Mouse (Mus musculus) limb, embryonic 11.5 days (tissue): ENCODE measurements around the gene Mfng. TPM values are rescaled to one million over a fixed set of nuclear protein-coding genes. Genes with fewer than 3 reads are reported as not detected.

Source experiments
- ATAC-seq: fragments of 200-750 bp; cut with Nextera tagmentation; 2 replicates; pipeline ENCODE4 v1.8.0; 2017; ENCODE audit warnings: low read depth; ENCODE audit not compliant: insufficient number of reproducible peaks, low FRiP score, low TSS enrichment
- DNase-seq: peaks from one replicate; pipeline ENCODE4 v3.0.0-alpha.2; 2015; ENCODE audit warnings: low spot score
- H3K27ac ChIP-seq: fragments of 300-500 bp; sonication (generic); replicated peaks from 2 replicates; pipeline ENCODE4 v1.5.1; 2014; ENCODE audit warnings: low read depth, mild to moderate bottlenecking, low read length
- H3K27me3 ChIP-seq: fragments of 300-500 bp; sonication (generic); 2 replicates; pipeline ENCODE4 v1.6.1; 2014; ENCODE audit warnings: mild to moderate bottlenecking, low read length, mixed read lengths; ENCODE audit not compliant: control insufficient read depth, insufficient read depth
- H3K36me3 ChIP-seq: fragments of 300-500 bp; sonication (generic); 2 replicates; pipeline ENCODE4 v1.6.1; 2014; ENCODE audit warnings: mild to moderate bottlenecking, low read length, moderate library complexity, mixed read lengths; ENCODE audit not compliant: control insufficient read depth, insufficient read depth
- H3K4me1 ChIP-seq: fragments of 300-500 bp; sonication (generic); 2 replicates; pipeline ENCODE4 v1.6.1; 2014; ENCODE audit warnings: low read length, mixed read lengths; ENCODE audit not compliant: control insufficient read depth, insufficient read depth
- H3K4me2 ChIP-seq: fragments of 300-500 bp; sonication (generic); 2 replicates; pipeline ENCODE4 v1.6.1; 2014; ENCODE audit warnings: low read depth, mild to moderate bottlenecking, moderate library complexity; ENCODE audit not compliant: severe bottlenecking
- H3K4me3 ChIP-seq: fragments of 300-500 bp; sonication (generic); 2 replicates; pipeline ENCODE4 v1.5.1; 2014; ENCODE audit warnings: low read depth, low read length
- H3K9ac ChIP-seq: fragments of 300-500 bp; sonication (generic); 2 replicates; pipeline ENCODE4 v1.6.1; 2014; ENCODE audit warnings: mild to moderate bottlenecking, low read length
- H3K9me3 ChIP-seq: fragments of 300-500 bp; sonication (generic); 2 replicates; pipeline ENCODE4 v1.6.1; 2016; ENCODE audit warnings: low read length; ENCODE audit not compliant: control insufficient read depth
- WGBS: fragments of 180-500 bp; shearing (Covaris S2); extraction: QIAGEN DNeasy Blood & Tissue Kit; methylation state at CpG from one replicate; pipeline ENCODE4 v1.1.7; 2014; 5-methylcytosine and 5-hydroxymethylcytosine counted together
- polyA plus RNA-seq: library from polyadenylated mRNA; unstranded; fragments of >200 nt; fragmentation: Nextera tagmentation; extraction: Ambion mirVana; gene quantifications from 2 replicates; pipeline ENCODE4 v1.2.1, GENCODE M21; 2014

Mfng gene
- polyA plus RNA-seq, 1 experiment from 2014 or later = 7.5 TPM

DNA sequence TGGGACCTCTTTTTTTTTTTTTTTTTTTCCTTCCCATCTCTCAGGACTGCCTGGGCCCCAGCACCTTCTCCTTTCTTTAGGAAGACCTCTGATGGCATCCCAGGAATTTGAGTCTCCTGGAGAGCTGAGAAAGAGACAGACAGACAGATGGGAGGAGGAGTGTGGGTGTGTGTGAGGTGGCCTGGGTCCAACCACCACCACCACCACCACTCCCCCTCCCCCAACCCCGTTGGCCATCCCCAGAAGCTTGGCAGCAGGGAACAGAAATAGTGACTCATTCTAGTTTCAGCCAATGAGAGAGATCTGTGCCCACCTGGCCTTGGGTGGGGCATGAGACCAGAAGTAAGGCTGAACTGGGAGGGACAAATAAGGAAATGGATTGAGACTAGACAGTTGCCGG, 33.3 kb upstream of the Mfng start:
- no peak overlapping the region for H3K9ac ChIP-seq
- no peak overlapping the region for H3K4me3 ChIP-seq
- 50% methylated on average over 2 of the region's 2 CpGs for WGBS
- DNase-seq (no peak), ATAC-seq (no peak)
- no peak overlapping the region for H3K27ac ChIP-seq
- H3K36me3 ChIP-seq = no peaks in the 10 kb centered on the region
- 0 out of 2 replicates have a peak, but pooled peaks cover 10% of the 10 kb centered on the region for H3K4me1 ChIP-seq
- H3K27me3 ChIP-seq = peaks cover 42% of the 10 kb centered on the region
- no peak overlapping the region for H3K4me2 ChIP-seq
- H3K9me3 ChIP-seq = no peaks in the 10 kb centered on the region

DNA sequence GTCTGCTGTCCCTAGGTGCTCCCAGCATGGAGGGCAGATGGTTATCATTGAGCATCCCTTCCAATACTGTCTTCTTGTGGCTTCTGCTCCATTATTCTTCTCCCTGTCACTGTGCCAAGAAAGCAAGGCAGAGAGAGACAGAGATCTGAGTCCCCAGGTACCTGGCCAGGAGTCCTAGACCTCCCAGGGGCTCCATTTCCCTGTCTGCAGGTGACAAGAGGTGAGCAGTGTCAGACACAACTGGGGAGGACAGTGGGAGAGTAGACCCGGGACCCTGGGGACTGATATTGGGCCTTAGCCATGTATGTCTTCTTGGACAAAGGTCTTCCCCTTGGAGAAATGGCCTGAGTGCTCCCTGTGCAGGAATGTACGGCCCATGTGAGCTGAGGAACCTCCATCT, 32.1 kb upstream of the Mfng start:
- no peak for DNase-seq
- Histone ChIP-seq H3K4me1 (0 out of 2 replicates have a peak, but pooled peaks cover 10% of the 10 kb centered on the region), H3K27me3 (peaks cover 53% of the 10 kb centered on the region), H3K27ac (no peak overlapping the region), H3K4me3 (no peak overlapping the region), H3K36me3 (no peaks in the 10 kb centered on the region), H3K9me3 (no peaks in the 10 kb centered on the region), H3K4me2 (no peak overlapping the region), H3K9ac (no peak overlapping the region)
- WGBS = 78% methylated on average over 2 of the region's 2 CpGs
- no peak for ATAC-seq

DNA sequence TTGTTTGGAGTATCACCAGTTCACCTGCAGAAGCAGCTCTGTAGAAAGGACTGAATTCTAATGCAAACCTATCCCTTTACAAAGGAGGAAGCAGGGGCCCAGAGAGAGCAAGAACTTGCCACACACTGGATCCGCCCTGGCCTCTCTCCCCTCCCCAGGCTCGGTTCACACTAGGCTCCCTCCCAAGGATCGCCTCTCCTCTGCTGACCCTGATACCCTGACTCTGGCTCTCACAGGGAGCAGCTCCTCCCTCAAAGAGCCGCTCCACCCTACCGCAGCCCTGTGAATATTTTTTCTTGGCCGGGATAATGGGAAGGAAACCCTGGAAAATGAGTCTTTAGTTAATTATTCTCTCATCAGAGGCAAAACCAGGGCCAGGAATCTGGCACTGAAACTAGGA, 31.1 kb upstream of the Mfng start:
- ATAC-seq (no peak), DNase-seq (no peak)
- Histone ChIP-seq H3K27me3 (peaks cover 55% of the 10 kb centered on the region), H3K4me3 (no peak overlapping the region), H3K4me1 (0 out of 2 replicates have a peak, but pooled peaks cover 8% of the 10 kb centered on the region), H3K4me2 (no peak overlapping the region), H3K9ac (no peak overlapping the region), H3K27ac (no peak overlapping the region), H3K9me3 (no peaks in the 10 kb centered on the region), H3K36me3 (no peaks in the 10 kb centered on the region)
- WGBS = 11% methylated on average over 6 of the region's 6 CpGs

DNA sequence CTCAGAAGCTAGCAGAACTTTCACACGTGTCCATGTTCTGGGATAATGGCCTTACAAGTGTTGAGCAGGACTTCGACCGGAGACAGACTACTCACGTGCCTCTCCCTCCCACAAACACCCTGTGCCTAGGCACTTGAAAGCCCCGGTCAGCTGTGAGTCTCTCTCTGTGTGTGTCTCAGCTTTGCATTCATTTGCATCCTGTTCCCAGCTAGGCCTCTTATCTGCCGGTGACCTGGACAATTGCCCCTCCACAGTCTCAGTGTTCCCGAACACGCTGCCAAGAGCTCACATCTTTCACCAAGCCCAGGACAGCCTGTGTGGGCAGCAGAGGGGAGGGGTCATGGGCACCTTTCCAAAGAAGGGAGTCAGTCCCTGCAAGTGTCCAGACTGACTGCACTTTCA, 30.2 kb upstream of the Mfng start:
- no peak overlapping the region for H3K27ac ChIP-seq
- H3K36me3 ChIP-seq = no peaks in the 10 kb centered on the region
- 0 out of 2 replicates have a peak, but pooled peaks cover 8% of the 10 kb centered on the region for H3K4me1 ChIP-seq
- WGBS = 4% methylated on average over 8 of the region's 8 CpGs
- H3K27me3 ChIP-seq = peaks cover 59% of the 10 kb centered on the region
- ATAC-seq (no peak), DNase-seq (no peak)
- no peaks in the 10 kb centered on the region for H3K9me3 ChIP-seq
- H3K4me2 ChIP-seq = no peak overlapping the region; the same call in 1 of the 2 replicates
- no peak overlapping the region for H3K9ac ChIP-seq
- no peak overlapping the region for H3K4me3 ChIP-seq

DNA sequence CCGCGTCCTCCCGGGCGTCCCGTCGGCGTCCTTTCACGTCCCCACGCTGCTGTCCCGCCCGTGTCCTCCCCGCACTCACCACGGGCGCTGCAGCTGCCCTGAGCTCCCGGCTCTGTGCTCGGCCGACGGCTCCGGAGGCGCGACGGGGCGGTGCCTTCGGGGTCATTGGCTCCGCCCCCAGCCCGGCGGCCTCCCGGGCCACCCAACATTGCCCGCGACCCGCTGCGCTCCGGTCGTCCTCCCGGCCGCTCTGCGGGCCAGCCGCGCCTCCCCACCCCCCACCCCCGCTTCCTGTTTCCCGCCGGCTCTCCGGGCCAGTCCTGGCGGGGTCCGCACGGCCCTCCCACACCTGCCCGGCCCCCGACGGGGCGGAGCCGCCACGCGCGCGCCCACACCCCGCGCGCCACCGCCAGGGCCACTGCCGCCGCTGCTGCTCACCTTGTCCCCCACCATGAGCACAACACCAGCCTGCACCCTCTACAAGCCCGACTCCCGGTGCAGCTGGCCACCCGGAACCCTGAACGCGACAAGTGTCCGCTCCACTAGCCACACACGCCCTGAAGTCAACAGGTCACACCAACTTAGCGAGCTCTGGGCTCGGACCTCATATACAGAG, 29.6 kb upstream of the Mfng start, which contains the start of gene Card10:
TSS of gene Card10 (minus strand) at position 267 of the 616 bp plus-strand sequence.
- no peak within 1 kb of the TSS for H3K27ac ChIP-seq

DNA sequence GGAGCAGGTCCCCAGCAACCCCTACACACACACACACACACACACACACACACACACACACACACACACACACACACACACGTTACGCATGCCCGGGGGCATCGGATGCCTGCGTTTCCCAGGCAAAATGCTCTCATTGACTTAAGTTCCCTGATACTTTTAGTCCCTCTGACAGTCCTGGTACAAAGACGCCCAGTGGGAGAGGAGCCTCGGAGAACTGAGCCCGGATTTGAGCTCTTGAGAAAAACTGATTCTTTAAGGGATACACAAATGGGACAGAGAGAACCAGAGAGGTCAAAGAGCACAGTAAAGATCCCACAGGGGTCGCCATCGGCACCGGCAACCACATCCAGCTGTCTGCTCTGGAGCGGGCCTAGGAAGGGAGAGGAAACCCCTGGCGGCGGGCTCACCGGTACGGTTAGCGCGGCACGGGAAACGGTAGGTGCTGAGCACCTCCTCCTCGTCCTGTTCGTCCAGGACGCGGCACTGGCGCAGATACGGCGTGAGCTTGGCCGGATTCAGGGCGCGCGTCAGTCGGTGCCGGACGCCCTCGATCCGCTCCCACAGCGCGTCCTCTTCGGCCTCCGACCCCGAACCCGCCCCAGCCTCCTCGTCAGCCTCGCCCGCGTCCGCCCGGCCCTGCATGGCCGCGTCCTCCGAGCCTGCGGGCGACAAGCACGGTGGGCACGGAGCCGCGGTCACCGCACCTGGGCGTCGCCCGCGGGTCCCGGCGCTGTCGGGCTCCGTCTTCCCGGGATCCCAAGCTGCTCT, 28.9 kb upstream of the Mfng start:
- peak; percentile 49 for DNase-seq
- H3K4me1 ChIP-seq = peaks cover 14% of the 10 kb centered on the region
- H3K9me3 ChIP-seq = no peaks in the 10 kb centered on the region
- no peaks in the 10 kb centered on the region for H3K36me3 ChIP-seq
- H3K9ac ChIP-seq = peak overlapping the region; percentile 40
- peak overlapping the region; percentile 55 for H3K4me3 ChIP-seq
- WGBS = 6% methylated on average over 67 of the region's 67 CpGs
- H3K27ac ChIP-seq = no peak overlapping the region
- no peak for ATAC-seq
- peak overlapping the region; percentile 81 for H3K4me2 ChIP-seq
- peaks cover 71% of the 10 kb centered on the region for H3K27me3 ChIP-seq

More for the DNA sequence above, 29.6 kb upstream of the Mfng start, which contains the start of gene Card10:
- WGBS = under 1% methylated on average over 68 of the region's 70 CpGs
- peaks cover 65% of the 10 kb centered on the region for H3K27me3 ChIP-seq
- DNase-seq = peak; percentile 52
- peak within 1 kb of the TSS; percentile 40 for H3K9ac ChIP-seq
- H3K9me3 ChIP-seq = no peaks in the 10 kb centered on the region
- H3K36me3 ChIP-seq = no peaks in the 10 kb centered on the region
- peak within 1 kb of the TSS; percentile 55 for H3K4me3 ChIP-seq
- peak; percentile 27; the same call in 1 of the 2 replicates for ATAC-seq
- H3K4me1 ChIP-seq = peaks cover 8% of the 10 kb centered on the region; the same call in 1 of the 2 replicates
- peak within 1 kb of the TSS; percentile 81 for H3K4me2 ChIP-seq

DNA sequence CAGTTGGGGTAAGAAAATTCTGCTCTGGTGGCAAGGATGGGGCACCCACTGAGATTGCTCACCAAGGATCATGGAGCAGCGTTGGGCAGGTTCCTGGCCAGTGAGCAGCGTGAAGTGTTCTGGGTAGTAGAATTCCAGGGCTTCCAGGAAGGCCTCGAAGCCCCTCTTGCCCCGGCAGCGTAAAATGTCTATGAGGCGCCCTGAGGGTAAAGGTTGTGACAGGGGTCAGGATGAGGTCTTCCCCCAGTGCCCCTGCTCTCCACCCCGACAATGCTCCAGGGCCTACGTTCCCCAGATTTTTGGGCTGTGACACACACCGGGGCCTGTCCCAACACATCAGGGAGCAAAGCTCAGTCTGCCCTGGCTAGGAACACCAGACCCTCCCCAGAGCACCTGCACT, 28.3 kb upstream of the Mfng start:
- Histone ChIP-seq H3K4me1 (peaks cover 16% of the 10 kb centered on the region), H3K27me3 (peaks cover 66% of the 10 kb centered on the region)
- ATAC-seq = no peak

DNA sequence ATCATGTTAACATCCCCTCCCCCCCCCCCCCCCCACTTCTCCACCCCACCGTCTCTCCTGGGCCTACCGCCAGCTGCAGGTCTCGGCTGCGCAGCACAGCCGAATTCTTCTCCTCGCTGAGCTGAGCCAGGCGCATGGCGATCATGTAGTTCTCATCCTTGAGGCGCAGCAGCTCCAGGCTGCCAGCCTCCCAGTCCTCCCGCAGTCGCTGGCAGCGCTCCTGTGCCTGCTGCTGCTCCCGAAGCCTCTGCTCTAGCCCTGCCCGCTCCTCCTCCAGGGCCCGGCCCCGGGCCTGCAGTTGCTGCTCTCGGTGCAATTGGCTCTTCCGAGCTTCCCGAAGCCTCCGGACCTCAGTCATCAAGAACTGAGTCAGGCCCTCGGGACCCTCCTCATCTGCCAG, 25.8 kb upstream of the Mfng start:
- DNase-seq = no peak
- peaks cover 22% of the 10 kb centered on the region for H3K4me1 ChIP-seq
- H3K4me3 ChIP-seq = no peak overlapping the region

More for the DNA sequence above, 28.3 kb upstream of the Mfng start:
- H3K27ac ChIP-seq = no peak overlapping the region
- no peaks in the 10 kb centered on the region for H3K36me3 ChIP-seq
- H3K4me3 ChIP-seq = no peak overlapping the region
- H3K9ac ChIP-seq = no peak overlapping the region
- 65% methylated on average over 9 of the region's 9 CpGs for WGBS
- DNase-seq = no peak
- no peak overlapping the region for H3K4me2 ChIP-seq
- H3K9me3 ChIP-seq = no peaks in the 10 kb centered on the region

More for the DNA sequence above, 25.8 kb upstream of the Mfng start:
- WGBS = 58% methylated on average over 21 of the region's 21 CpGs
- no peaks in the 10 kb centered on the region for H3K9me3 ChIP-seq
- peaks cover 57% of the 10 kb centered on the region for H3K27me3 ChIP-seq
- H3K9ac ChIP-seq = no peak overlapping the region
- H3K4me2 ChIP-seq = no peak overlapping the region
- no peak overlapping the region for H3K27ac ChIP-seq
- no peak for ATAC-seq
- no peaks in the 10 kb centered on the region for H3K36me3 ChIP-seq
